Mouse (Mus musculus) urinary bladder, postnatal 36 days (tissue): ENCODE measurements around the gene Etl4.
"Not testable (repeated sequence)": the region's sequence is repeated elsewhere in the genome, so short reads cannot be mapped to it uniquely, and the experiment has no call there.

Source experiments
- DNase-seq, 2 experiments: peaks; one replicate each; pipeline ENCODE4 v3.0.0; 2022; ENCODE audit warnings: low spot score in 2 of 2, mixed read lengths in 1 of 2

Etl4 gene

DNA sequence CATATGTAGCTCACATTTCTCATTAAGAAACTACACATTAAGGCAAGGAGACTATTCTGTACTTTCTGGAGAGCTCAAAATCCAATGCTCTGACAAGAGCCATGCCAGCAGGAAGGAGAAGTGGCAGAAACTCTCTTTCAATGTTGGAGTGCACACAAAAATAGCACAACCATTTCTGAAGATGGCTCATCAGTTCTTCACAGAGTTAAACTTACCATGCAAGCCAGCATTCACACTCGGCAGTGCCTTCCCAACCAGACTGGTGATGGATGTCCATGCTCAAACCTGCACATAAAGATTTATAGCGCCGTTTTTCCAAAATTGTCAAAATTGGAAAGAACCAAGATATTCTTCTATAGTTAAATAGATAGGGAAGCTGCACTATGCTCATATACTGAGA lies 392.9 kb downstream of the Etl4 start:
- no peak for DNase-seq

DNA sequence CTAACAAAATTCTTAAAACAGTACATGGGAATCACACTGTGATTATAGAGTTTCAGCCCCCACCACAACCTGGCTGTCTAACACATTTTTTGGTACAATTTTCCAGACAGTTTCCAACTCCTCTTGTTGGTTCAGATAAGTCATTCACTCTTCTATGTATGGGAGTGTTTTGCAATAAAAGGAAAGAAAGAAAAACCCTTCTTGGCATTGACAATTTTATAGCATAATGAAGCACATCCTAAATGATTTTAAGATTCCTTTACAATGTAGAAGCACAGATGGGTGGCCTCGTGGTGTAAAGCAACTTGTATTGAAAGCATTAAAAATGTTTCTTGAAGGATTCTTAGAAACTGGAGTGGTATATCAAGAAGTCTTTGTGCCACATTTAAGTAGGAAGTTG lies 415.4 kb downstream of the Etl4 start:
- no peak for DNase-seq

DNA sequence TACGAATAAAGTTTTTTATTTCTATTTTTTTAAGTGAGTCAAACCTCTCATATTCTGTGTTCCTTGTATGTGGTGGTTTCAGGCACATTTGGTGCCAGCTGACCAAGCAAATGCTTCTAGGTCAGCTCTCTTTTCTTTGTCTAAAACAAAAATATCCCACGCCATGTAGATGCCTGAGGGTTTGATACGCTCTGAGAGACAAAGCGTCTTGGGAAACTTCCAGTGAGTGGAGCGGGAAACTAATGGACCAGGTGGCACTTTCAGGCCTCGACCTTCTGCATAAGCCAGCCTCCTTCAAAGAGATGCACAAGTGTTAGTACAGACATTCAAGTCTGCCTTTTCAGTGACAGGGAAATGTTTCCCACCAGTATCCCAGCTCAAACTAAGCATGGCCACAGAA lies 426.6 kb downstream of the Etl4 start:
- no peak for DNase-seq

DNA sequence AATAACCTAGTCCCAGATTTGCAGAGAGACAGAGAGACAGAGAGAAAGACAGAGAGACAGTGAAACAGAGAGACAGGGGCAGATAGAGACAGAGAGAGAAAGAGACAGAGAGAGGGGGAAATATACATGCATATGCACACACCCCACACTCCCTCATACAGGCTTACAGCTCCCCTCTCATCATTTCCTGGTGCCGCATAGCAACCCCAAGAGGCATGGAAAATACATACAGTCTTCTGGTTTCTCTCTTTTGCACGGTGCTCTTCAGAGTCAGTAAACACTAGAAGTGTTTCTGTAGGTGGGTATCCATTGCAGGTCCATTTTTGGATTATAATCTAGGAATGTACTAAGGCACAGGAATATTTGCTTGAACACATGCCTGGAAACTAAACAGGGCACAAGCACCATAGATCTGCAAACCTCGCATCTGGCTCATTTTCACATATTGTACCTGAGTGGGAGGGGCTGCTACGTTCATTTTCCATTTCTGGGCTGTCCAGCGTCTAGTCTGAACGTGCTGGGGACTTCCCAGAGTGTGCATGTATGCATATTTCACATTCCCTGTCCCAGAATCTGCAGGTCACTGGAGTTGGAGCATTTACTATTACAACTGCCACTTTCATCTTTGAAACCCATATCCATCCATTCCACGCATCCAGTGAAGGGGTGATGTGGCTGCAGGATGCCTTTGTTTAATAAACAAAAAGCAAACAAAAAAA lies 429.6 kb downstream of the Etl4 start:
- DNase-seq = no peak

DNA sequence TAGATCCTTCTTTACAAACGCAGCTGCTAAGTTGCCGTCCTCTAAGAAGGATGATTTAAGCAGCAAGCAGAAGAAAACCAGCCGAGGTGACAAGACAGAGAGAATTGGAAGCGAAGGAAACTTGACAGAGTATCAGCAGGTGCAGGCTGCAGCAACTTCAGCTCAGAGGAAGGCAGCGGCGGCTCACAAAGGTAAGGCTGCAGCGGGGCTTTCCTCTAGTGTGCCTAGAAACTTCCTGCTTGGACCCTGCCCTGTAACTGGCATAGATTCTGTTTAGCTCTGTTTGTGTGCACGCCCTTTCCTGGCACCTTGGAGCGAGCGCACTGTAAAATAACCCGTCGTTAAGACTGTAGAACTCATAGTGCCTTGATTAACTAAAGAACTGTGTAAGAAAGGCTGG lies 430.3 kb downstream of the Etl4 start:
- peak in 1 of 2 experiments; percentile 1 for DNase-seq

DNA sequence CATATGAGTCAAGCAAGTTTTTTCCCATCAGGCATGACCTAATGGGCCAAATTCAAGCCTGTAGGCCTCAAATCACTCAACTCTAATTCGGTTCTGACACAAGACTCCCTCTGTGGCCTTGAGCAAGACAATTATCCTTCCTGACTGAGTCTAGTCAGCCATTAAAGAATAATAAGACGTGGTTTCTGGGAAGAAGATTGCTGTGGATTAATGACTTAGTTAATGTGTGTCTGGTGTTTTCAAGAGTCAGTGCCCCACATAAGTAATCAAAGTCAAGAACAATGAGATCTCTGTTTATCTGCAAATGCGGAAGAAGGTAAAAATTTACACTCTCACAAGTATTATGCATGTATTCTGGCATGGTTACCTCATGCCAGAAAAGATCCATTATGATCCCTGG lies 437.3 kb downstream of the Etl4 start:
- DNase-seq = no peak

DNA sequence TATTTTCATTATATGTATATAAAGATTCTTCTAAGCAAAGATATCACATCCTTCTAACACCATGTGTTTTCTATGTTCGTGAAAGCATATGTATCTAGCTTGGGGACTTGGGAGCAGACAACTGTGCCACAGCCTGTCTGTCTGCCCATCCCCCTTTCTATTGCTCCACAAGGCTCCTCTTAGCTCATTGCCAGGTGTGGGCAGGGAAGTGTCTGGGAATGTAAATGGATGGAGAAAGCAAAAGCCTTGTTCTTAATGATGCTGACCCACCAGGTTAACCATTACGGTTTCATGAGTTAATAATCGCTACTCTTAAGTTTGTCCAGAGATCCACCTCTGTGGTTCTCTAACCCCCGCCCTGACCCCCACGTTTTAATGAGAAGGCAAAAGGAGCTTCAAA lies 439.7 kb downstream of the Etl4 start:
- DNase-seq = no peak

DNA sequence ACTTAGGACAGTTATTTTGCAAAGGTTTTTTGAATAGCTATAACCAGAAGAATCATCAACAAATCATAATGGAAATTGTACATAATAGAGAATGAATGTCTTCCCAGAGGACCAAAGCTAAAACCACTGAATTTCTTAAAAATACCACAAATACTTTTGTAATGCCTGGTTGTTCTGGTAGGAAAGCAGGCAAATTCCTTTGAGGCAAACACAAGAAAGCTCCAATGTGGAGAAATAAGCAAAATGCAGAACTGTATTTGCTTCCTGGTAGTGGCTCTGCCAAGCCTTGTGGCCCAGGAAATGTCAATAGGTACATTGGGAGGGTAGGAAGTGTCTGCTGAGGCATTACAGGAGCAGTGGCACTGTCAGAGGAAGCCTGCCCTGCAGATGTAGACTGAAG lies 443.2 kb downstream of the Etl4 start:
- DNase-seq = no peak

DNA sequence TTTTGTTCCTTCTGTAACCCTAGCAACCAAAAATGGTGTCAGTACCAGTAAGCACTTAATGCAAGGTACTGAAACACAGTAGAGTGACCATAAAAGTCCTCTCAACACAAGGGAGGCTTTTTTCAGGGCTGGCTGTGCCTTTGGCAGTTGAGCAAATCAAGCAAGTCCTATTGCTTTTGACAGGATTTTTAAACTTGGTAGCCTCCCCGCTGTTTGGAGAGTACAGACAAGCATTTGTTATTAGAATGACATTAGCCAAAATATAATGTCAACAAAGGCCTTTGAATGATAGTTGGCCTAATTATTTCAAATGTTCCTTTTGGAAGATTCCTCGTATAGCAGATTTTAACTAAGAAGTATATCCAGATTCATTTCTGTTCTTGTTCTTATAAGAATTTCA lies 467.4 kb downstream of the Etl4 start:
- no peak for DNase-seq

DNA sequence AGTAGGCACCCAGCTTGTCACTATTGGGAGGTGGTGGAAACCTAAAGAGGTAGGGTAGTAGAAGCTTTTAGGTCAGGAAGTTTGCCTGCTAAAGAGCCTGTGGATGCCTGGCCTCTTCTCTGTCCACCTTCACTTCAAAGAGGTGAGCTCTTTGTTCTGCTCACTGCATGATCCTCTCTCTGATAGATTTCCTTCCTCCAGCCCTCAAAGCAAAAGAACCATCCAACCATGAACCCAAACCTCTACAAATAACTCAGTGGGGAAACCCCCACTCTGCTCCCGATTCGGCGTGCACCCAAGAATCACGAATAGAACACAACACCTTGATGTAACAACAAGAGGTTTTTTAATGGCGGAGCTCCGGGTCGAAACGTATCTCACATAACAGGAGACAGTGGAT lies 471.3 kb downstream of the Etl4 start:
- not testable (repeated sequence) for DNase-seq

DNA sequence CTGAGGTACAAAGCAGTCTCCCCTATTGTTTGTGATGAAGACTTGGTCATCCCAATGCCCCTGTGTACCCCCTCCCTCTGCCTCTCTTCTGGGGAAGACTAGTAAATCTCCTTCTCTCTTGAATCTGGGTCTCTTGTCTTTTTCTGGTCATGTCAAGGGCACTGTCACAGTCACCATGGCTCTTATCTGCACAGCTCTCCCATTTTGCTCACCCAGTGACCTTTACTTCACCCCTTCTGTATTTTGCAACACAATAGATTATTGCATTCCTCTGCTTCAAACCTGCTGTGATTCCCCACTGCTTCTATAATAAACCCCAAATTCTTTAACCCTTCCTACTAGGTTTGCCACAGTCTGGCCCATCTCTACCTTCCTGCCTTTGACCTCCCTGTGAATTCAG lies 484.5 kb downstream of the Etl4 start:
- no peak for DNase-seq

DNA sequence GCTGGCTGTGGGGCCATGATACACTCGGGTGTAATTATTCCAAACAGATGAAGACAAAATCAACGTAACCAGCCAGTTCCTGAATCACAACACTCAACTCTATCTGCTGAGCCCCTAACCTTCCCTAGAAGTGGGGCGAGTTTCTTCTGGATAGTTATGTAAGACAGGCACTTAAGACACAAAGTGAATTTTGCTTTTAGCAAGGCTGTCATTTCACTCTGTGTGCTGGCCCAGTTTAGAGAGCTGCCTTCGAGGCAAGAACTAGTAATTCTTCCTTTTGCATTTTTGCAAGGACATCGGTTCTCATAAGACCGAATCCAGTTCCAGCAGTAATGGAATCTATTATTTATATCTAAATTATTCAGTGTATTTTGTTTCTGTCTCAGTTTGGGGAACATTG lies 487.4 kb downstream of the Etl4 start:
- DNase-seq = no peak

DNA sequence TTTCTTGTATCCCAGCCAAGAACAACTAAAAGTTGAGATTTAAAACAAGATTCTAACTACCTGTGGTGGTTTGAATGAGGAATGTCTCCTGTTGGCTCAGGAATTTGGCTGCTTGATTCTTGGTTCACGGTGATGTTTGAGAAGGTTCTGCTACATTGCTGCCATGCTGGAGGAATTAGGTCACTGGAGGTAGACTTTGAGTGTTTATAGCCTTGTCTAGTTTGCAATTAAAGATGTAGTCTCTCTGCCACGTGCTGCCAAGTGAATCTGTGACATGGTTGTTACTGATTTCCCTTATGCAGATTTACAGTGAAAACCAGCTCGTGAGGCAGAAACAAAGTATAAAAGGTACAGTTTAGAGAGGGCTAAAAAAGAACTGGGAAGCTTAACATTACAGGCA lies 491.0 kb downstream of the Etl4 start:
- DNase-seq = no peak

DNA sequence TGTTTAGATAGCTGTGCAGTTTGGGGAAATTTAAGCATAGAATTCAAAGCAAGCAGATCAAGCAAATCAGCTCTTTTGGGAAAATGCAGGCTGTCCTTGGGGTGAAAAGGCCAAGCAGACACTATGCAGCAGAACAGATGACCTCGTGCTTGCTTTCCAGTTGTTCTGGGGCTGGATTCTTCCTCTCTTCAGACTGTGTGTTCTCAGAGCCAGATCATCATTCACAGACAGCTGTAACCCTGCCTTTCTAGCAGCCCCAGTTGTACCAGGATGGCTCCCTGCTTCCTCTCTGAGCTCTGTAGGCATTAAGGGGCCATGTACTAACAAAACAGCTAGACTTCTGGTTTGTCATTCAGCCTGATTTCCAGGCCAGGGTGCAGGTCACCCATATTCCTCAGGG lies 494.8 kb downstream of the Etl4 start:
- no peak for DNase-seq

DNA sequence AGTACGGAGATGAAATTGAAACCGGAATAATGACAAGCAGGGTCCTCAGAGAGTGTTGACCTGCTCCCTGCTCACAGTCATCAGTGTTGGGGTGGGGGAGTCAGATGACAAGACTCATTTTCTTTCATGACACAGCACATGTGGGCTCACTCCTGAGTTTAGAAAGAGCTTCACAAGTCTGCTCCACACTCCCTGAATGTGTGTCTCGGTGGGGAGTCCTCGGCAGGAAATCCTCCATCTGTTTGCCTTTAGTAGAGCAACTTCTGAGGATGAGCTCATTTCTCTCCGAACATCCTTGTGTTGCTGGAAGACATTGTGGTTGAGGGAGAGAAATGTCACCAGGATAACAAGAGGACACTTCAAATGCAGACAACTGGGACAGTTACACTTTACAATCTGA lies 497.5 kb downstream of the Etl4 start:
- no peak for DNase-seq

DNA sequence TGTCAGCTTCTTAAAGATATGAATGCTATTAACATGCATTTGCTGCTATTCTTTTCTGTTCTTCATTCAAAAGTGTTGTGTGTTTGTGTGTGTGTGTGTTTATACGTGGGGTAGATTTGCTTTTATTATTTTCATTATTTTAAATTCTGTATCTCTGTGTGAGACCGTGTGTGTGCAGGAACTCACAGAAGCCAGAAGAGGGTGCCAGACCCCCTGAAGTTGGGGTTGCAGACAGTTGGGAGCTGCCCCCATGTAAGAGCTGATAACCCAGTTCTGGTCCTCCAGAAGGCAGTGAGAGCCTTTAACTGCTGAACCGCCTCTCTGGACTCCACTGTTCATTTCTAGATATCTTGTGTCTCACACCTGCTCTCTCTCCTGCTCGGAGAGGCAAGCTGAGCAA lies 505.3 kb downstream of the Etl4 start:
- no peak for DNase-seq

DNA sequence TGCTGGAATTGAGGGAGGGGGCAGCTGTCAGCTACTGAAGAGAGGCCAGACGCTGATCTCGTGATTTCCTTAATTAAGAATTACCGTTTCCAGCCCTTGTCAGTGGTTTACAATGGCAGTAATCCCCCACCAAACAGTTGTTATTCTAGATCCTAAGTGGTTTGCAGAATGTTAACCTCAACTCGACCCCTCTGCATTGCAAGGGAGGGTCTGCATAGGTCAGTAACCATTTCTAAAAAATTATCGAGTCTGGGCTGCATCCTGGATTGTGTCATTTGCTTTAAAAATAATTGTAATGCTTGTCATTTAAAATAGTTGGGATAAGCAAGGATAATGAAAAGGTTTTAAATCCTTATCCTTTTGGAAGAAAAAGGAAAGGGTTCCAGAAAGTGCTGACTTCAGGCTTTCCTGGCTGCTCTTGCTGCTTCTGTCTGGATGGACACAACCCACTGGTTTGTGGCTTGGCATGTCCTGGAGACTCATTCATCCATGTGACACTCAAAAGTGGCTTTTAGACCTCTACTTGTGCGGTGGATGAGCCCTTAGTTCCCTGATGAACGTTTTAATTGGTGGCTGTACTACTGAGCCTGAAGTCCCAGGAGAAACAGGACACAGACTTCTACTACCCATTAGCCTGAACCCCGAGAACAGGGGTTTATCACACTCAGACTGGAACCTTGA lies 507.5 kb downstream of the Etl4 start:
- DNase-seq = no peak

DNA sequence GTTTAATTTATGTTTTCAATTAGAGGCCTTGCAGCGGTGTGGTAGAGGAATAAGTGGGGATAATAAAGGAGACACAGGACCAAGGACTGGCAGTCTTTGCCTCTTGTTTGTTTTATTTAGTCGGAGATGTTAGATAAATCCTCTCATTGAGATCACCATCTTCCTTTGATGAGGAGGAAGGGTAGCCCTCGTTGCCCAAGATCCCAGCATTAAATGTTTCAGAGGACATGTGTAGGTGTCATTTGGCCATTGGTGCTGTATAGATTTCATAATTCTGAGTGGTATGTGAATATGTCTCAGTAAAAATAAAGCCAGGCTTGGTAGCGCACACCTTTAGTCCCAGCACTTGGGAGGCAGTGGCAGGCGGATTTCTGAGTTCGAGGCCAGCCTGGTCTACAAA lies 508.4 kb downstream of the Etl4 start:
- DNase-seq = no peak

DNA sequence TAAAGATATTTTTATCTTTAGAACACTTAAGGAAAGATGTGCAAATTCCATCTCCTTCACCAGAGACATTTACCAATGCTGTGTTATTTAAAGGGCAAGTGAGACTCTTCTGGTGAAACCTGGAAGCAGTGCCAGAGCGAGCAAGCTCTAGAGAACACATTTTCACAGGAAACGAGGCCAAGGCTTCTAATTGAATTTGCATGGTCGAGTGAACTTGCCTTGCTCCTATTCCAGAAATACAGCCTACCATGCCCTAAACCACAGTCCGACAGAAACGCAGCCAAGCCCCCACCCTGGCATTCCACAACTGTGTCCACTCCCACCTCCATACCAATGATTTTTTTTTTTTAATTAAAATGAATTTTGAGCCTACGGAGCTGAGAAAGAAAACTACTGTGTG lies 510.4 kb downstream of the Etl4 start:
- no peak for DNase-seq

DNA sequence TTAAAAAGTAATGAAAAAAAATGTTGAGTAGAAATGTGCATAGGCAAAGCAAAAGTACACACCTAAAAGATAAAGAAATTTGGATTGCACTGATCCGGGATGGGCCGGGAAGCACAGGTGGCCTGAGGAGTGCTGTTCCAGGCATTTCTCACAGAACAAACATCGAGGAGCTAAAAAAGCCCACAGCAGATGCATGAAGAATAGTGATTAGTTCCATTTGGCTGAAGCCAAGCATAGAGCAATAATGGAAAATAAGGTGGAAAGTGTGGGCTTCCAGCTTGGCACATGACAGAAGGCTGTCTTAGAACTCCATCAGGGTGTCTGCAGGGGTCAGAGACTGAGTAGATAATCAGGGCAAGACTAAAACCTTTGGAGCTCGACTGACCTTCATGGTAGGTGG lies 512.7 kb downstream of the Etl4 start:
- no peak for DNase-seq

DNA sequence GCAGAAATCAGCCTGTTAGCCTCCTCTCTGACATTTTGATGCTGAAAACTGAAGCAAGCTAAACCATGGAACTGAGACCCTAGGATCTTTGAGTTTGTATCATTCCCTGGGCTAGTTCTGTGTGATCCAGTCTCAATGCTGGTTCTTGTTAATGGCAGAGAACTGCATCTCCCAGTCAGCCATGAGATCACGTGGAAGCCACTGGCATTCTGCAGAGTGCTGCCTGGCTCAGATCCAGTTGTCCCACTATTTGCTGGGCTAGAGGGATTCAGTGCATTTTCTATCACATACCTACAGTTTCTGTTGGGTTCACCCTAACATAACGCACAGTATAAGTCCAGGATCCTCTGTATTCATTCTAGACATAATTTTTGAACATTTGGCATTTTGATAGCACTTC lies 524.1 kb downstream of the Etl4 start:
- no peak for DNase-seq

DNA sequence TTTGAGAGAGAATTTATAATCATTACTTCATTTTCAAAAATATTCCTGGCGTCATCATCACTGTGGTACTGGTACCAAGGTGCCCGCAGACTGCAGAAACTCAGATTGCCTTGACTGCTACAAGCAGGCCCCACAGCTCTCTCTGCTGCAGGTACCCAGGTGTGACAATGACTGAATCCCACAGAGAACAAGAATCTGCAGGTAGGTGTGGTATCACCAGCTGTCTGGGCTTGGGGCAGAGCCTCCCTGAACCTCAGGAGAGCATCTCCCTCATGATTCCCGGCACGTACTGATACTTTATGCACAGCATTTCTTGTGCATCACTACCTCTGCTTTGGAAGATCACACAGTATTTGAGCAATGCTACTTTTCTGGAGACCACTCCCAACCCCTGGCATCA lies 526.0 kb downstream of the Etl4 start:
- no peak for DNase-seq

DNA sequence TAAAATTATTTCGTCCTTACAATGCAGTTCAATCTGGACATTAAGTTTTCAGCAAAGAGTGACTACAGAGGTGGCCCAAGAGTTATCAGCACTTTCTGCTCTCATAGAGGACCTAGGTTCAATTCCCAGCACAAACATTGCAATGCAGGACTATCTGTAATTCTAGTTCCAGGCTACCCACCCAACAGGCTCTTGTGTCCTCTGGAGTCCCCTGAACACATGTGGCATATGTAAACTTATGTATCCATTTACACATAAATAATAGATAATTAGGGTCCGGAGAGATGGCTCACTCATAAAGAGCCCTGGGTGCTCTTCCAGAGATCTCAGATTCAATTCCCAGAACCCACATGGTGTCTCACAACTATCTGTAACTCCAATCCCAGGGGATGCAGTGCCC lies 533.2 kb downstream of the Etl4 start:
- DNase-seq = no peak
